Mouse (Mus musculus) heart, postnatal 0 days (tissue): Measurements from ENCODE around the gene Lctl.

ENCODE experiments used
- CTCF ChIP-seq: IDR thresholded peaks from 2 replicates; pipeline ENCODE4 v1.5.1; 2016; ENCODE audit warnings: antibody characterized with exemption, control low read depth, low read depth
- EP300 ChIP-seq: IDR thresholded peaks from 2 replicates; pipeline ENCODE4 v1.6.1; 2016; ENCODE audit warnings: antibody characterized with exemption, low read depth

DNA sequence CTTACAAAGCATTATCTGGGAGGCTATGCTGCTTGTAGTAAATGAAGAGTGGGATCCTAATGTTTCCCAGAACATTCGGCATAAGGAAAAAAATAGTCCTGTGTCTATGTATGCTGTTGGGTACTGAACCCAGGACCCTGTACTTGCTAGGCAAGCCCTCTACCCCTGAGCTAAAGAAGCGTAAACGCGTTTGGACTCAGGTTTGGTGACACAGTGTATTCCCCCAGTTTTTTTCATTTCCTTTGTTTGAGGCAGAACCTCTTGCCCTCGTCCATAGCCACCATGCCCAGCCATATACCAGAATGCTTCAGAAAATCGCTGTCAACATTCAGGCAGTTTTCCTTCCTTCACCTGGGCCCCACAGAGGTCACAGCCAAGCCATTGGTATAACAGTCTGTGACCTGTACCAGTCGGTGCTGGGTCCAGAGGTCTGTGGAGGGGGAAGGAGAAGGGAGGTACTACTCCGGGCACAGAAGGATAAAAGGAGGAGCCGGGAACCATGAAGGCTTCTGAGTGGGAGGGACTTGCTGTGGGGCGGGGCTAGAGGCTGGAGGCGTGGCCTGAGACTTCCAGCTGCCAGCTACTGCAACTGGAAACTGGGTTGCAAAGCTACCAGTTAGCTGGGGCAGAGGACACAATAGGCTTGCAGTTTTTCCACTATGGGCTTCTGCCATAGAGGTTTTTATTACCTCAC lies 3.8 kb downstream of the Lctl start:
- no peak for TF ChIP-seq CTCF
- TF ChIP-seq EP300: no peak
